Mouse (Mus musculus) hindbrain, postnatal 0 days (tissue): ENCODE measurements around the gene Anks1b. TPM values are rescaled to one million over a fixed set of nuclear protein-coding genes. Genes with fewer than 3 reads are reported as not detected.

ENCODE experiments used
- ATAC-seq: fragments of 200-750 bp; cut with Nextera tagmentation; 2 replicates; pipeline ENCODE4 v1.8.0; 2017; ENCODE audit warnings: mild to moderate bottlenecking, moderate TSS enrichment, moderate library complexity
- DNase-seq: peaks from one replicate; pipeline ENCODE4 v3.0.0-alpha.2; 2015; ENCODE audit warnings: low spot score
- H3K27ac ChIP-seq: fragments of 300-500 bp; sonication (generic); 2 replicates; pipeline ENCODE4 v1.5.1; 2014; ENCODE audit warnings: mild to moderate bottlenecking
- H3K27me3 ChIP-seq: fragments of 300-500 bp; sonication (generic); 2 replicates; pipeline ENCODE4 v1.6.1; 2014; ENCODE audit warnings: low read length, mixed read lengths; ENCODE audit not compliant: insufficient read depth
- H3K36me3 ChIP-seq: fragments of 300-500 bp; sonication (generic); 2 replicates; pipeline ENCODE4 v1.6.1; 2014; ENCODE audit warnings: low read length, mixed read lengths; ENCODE audit not compliant: insufficient read depth
- H3K4me1 ChIP-seq: fragments of 300-500 bp; sonication (generic); 2 replicates; pipeline ENCODE4 v1.6.1; 2014; ENCODE audit warnings: antibody characterized with exemption, low read length, mixed read lengths; ENCODE audit not compliant: insufficient read depth
- H3K4me2 ChIP-seq: fragments of 300-500 bp; sonication (generic); 2 replicates; pipeline ENCODE4 v1.6.1; 2014; ENCODE audit warnings: low read depth, mild to moderate bottlenecking, low read length, moderate library complexity, mixed read lengths
- H3K4me3 ChIP-seq: fragments of 300-500 bp; sonication (generic); 2 replicates; pipeline ENCODE4 v1.5.1; 2014; ENCODE audit warnings: low read length
- H3K9ac ChIP-seq: fragments of 300-500 bp; sonication (generic); replicated peaks from 2 replicates; pipeline ENCODE4 v1.6.1; 2014; ENCODE audit warnings: mild to moderate bottlenecking, low read length, moderate library complexity, mixed read lengths
- H3K9me3 ChIP-seq: fragments of 300-500 bp; sonication (generic); 2 replicates; pipeline ENCODE4 v1.6.1; 2016; ENCODE audit warnings: low read length, mixed read lengths
- CTCF ChIP-seq: IDR thresholded peaks from 2 replicates; pipeline ENCODE4 v1.5.1; 2016; ENCODE audit warnings: antibody characterized with exemption, control low read depth, low read depth
- WGBS: fragments of 180-500 bp; shearing (Covaris S2); extraction: QIAGEN DNeasy Blood & Tissue Kit; methylation state at CpG from one replicate; pipeline ENCODE4 v1.1.7; 2014; 5-methylcytosine and 5-hydroxymethylcytosine counted together
- polyA plus RNA-seq: library from polyadenylated mRNA; unstranded; fragments of >200 nt; fragmentation: Nextera tagmentation; extraction: Ambion mirVana; gene quantifications from 2 replicates; pipeline ENCODE4 v1.2.1, GENCODE M21; 2015
- total RNA-seq: library from RNA; depleted of rRNA; stranded (reverse); fragments of >200 nt; gene quantifications from 2 replicates; pipeline ENCODE4 v1.2.3, GENCODE M21; 2014

Anks1b gene
- total and polyA plus RNA-seq, 2 experiments from 2014 or later: 104 to 156 TPM

DNA sequence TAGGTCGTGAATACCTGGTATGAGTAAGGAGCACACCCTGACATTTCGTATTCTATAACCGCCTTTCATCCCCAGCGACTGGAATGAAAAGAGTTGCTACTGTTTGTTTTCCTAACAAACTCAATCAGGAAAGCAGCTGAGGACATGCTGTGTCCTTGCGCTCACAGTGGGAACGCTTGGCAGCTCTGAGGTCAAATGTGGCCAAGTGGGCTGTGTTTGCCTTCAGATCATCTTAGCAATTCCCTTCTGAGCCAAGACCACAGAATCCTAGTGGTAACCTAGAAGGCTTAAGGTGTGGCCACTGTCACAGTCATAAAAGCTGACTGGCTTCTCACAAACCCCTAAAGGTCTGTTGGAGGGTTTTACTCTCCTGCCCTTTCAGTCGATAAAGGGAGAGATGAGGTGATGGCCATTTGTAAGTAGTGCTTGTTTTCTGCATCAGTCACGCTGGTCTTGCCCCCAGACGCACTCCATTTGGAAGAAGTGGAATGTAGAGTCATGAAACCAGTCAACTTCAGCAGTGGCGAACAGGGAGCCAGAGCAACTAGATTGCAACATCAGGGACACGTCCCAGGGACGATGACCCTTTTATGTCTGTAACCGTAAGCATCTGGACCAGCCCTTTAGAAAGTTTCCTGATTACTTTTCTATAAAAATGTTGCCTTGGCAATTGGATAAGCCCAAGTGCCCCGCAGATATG lies 1068.8 kb downstream of the Anks1b start:
- ATAC-seq (no peak), DNase-seq (no peak)
- H3K9ac ChIP-seq: no peak overlapping the region
- 80% methylated on average over 14 of the region's 14 CpGs for WGBS
- H3K9me3 ChIP-seq: no peaks in the 10 kb centered on the region
- H3K36me3 ChIP-seq: peaks cover 17% of the 10 kb centered on the region
- H3K27me3 ChIP-seq: no peaks in the 10 kb centered on the region
- no peak overlapping the region for H3K27ac ChIP-seq
- no peak overlapping the region for H3K4me2 ChIP-seq
- H3K4me3 ChIP-seq: no peak overlapping the region
- H3K4me1 ChIP-seq: no peaks in the 10 kb centered on the region
- TF ChIP-seq CTCF: no peak

GRCm38 (mm10) chr10:90947043-90947442 lies 1073.7 kb downstream of the Anks1b start:
- Histone ChIP-seq H3K4me1 (no peaks in the 10 kb centered on the region), H3K4me2 (no peak overlapping the region), H3K27me3 (no peaks in the 10 kb centered on the region), H3K36me3 (peaks cover 14% of the 10 kb centered on the region), H3K9ac (no peak overlapping the region), H3K4me3 (no peak overlapping the region), H3K9me3 (no peaks in the 10 kb centered on the region), H3K27ac (no peak overlapping the region)
- no peak for DNase-seq
- WGBS: 73% methylated on average over 6 of the region's 6 CpGs
- ATAC-seq: no peak
- TF ChIP-seq CTCF: no peak

DNA sequence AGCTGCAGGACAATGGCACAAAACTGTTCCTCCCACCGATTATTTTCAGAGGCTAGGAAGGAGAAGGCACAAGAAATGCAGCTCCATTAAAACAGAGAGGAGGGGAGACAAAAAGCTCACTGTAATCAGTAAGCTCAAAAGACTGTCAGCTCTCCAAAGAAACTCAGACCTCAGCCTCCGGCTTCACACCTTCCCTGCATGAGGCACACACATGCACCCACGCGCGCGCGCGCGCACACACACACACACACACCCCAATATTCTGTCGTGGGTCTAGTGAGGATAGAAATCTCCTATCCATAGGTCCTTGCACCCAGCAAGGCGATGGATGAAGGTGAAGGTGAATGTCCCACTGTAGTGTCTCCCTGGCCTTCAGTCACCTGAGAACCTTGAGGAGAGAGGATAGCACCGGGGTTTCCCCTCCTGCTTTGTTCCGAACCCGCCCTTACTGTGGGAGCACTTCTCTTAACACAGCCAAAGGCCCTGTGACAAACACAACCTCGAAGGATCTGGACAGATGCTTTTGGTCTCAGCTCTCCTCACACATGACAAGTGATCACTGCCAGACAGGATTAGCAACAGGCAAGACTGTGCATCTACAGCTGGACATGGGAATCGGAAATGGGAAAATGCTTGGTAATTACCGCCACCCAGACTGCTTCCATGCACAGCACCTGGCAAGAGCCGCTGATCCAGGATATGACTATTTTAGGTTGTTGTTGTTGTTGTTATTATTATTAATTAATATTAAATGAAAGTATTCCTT lies 1074.5 kb downstream of the Anks1b start:
- no peak overlapping the region for H3K4me2 ChIP-seq
- no peak for DNase-seq
- no peak overlapping the region for H3K9ac ChIP-seq
- TF ChIP-seq CTCF: no peak
- H3K4me1 ChIP-seq: no peaks in the 10 kb centered on the region
- H3K27ac ChIP-seq: no peak overlapping the region
- no peak for ATAC-seq
- peaks cover 7% of the 10 kb centered on the region; the same call in 1 of the 2 replicates for H3K36me3 ChIP-seq
- H3K9me3 ChIP-seq: no peaks in the 10 kb centered on the region
- 90% methylated on average over 18 of the region's 18 CpGs for WGBS
- no peaks in the 10 kb centered on the region for H3K27me3 ChIP-seq
- no peak overlapping the region for H3K4me3 ChIP-seq

- H3K4me3 ChIP-seq: no peak overlapping the region
- no peaks in the 10 kb centered on the region for H3K4me1 ChIP-seq
- ATAC-seq (no peak), DNase-seq (no peak)
- 89% methylated on average over 15 of the region's 15 CpGs for WGBS
- no peaks in the 10 kb centered on the region; the same call in 1 of the 2 replicates for H3K36me3 ChIP-seq
- no peak overlapping the region for H3K27ac ChIP-seq
- H3K27me3 ChIP-seq: no peaks in the 10 kb centered on the region
- no peak overlapping the region for H3K4me2 ChIP-seq
- no peak overlapping the region for H3K9ac ChIP-seq
- H3K9me3 ChIP-seq: no peaks in the 10 kb centered on the region
- TF ChIP-seq CTCF: no peak
These were observed 1079.9 kb downstream of the Anks1b start for GRCm38 (mm10) chr10:90953103-90953709.

GRCm38 (mm10) chr10:90953821-90954220 lies 1080.5 kb downstream of the Anks1b start:
- H3K36me3 ChIP-seq: no peaks in the 10 kb centered on the region; the same call in 1 of the 2 replicates
- 69% methylated on average over 6 of the region's 6 CpGs for WGBS
- H3K4me3 ChIP-seq: no peak overlapping the region
- H3K27me3 ChIP-seq: no peaks in the 10 kb centered on the region
- no peak overlapping the region for H3K9ac ChIP-seq
- no peak overlapping the region for H3K4me2 ChIP-seq
- TF ChIP-seq CTCF: no peak
- no peak overlapping the region for H3K27ac ChIP-seq
- H3K9me3 ChIP-seq: no peaks in the 10 kb centered on the region
- DNase-seq (no peak), ATAC-seq (no peak)
- no peaks in the 10 kb centered on the region for H3K4me1 ChIP-seq

DNA sequence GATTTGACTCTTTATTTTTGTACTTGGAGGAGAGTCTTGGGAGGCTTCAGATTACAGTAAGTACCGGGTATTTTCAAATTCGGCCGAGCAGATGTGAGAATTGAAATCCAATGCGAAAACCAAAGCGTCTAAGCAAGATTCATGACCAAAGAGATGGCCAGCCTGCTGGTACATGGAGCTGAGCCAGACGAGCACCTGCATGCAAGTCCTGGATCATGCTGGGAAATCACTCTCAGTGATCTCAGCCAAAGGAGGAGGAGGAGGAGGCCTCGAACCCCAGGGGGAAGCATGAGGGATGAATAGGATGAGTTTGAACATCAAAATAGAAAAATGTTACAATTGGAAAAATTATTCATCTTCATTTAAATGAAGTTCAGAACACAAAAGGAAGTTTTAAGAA lies 1087.1 kb downstream of the Anks1b start:
- Histone ChIP-seq H3K4me2 (no peak overlapping the region), H3K9ac (no peak overlapping the region), H3K4me3 (no peak overlapping the region), H3K36me3 (0 out of 2 replicates have a peak, but pooled peaks cover 10% of the 10 kb centered on the region), H3K9me3 (no peaks in the 10 kb centered on the region), H3K27me3 (no peaks in the 10 kb centered on the region), H3K4me1 (no peaks in the 10 kb centered on the region), H3K27ac (no peak overlapping the region)
- no peak for TF ChIP-seq CTCF
- 65% methylated on average over 7 of the region's 7 CpGs for WGBS
- ATAC-seq (no peak), DNase-seq (no peak)
